Mouse (Mus musculus) effector memory CD4-positive, alpha-beta T cell, adult 7 months (primary cell): ENCODE data around the gene Lonp1. TPM values are rescaled to one million over a fixed set of nuclear protein-coding genes. Genes with fewer than 3 reads are reported as not detected.

Source experiments
- polyA plus RNA-seq: library from polyadenylated mRNA; unstranded; fragments of 100-300 nt; shearing (Covaris generic); gene quantifications from one replicate; pipeline ENCODE4 v1.2.1, GENCODE M21; 2017

Lonp1 gene
- 49.1 TPM for polyA plus RNA-seq

DNA sequence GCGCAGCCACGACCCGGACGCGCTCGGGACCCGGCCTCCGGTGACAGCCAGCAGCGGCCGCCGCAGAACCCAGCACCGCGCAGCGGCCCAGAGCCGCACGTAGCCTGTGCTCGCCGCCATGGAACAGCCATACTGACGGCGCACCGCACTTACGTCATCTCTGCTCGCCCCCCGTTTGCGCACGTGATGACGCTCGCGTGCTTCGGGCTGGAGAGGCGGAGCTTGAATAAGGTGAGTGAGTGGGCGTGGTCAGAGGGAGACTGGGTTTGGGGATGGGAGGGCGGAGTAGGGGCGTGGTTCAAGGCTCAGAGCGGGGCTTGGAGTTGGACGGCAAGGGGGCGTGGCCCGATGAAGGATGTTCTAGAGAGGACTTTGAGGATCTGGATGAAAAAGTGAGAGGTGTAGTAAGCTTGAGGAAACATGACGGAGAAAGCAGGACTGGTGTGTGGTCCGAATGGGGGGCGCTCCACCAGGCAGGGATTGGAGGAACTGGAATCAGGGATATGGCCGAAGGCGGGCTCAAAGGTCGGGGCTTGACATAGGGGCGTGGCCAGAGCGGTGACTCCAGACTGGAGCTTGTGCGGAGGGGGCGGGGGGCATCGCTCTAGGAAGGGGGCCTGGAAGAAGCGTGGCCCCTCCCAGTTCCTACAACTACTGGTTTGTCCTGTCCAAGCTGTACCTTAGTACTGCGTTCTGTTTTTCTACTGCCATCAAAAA lies at the start of gene Lonp1:
Lonp1 (minus strand) TSS at position 134 of the 717 bp plus-strand sequence.

DNA sequence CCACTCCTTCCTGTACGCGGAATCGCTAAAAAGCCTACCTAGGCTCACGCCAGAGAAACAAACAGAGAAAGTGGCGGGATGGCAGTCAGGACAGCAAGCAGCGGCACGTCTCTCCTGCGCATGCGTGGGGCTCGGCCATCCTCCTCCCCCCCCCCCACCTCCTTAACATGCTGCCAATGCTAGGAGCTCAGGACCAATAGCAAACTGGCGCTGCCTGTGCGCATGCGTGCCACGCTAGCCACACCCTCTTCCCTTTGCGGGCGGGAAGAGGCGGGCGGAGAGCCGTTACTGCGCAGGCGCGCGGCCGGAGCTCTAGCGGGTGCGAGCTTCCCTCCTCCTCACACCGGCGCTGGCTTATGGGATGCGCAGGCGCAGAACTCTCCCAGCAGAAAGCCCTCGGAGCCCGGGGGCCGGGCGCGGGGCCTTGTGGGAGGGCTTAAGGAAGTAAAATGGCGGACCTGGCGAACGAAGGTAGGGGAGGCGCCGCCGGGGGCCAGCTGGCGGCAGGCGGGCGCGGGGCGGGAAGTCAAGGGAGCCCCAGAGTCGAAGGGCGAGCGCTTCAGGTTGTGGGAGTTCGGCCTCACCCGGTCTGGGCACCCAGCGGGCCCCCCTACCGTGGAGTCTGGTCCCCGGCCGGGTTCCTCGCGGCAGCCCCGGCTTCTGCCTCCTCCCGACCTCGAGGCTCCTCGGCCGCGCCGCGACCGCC lies 46.4 kb upstream of the Lonp1 start, which contains the start of gene Ranbp3:
Ranbp3 (plus strand) TSS at position 354 of the 706 bp plus-strand sequence.

DNA sequence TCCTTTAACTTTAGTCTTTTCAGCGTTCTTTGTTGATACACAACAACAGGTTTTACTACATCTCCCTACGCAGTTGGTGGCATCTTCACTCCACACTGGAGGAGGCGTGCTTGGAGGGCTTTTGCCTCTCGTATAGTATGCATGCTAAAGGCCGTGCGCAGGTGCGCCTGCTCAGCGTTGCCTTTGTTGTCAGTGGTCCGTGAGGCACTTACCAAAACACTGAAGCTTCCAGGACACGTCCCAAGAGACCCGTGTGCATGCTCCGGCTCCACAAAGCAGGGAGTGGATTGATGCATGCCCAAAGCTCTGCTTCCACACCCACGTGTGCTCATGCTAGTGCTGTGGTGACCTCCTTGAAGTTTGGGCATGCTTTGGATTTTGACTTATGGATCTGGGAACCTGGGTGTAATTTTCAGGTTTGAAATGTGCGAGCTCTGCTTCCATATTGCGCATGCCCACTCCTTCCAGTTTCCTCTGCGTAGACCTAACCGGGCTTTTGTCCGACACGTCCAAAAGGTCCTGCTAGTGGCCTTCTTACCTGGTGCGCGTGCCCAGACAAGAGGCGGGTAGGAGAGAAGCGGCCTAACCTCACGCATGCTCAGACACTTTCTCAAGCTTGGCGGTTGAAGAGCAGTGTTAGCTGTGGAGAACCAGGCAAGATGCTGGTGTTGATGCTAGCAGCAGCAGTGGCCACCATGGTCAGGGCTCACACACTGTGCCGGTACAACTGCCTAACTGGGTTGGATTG lies 1.0 kb upstream of the Lonp1 start, which contains the start of gene Catsperd:
Catsperd (plus strand) TSS at position 614 of the 748 bp plus-strand sequence.

DNA sequence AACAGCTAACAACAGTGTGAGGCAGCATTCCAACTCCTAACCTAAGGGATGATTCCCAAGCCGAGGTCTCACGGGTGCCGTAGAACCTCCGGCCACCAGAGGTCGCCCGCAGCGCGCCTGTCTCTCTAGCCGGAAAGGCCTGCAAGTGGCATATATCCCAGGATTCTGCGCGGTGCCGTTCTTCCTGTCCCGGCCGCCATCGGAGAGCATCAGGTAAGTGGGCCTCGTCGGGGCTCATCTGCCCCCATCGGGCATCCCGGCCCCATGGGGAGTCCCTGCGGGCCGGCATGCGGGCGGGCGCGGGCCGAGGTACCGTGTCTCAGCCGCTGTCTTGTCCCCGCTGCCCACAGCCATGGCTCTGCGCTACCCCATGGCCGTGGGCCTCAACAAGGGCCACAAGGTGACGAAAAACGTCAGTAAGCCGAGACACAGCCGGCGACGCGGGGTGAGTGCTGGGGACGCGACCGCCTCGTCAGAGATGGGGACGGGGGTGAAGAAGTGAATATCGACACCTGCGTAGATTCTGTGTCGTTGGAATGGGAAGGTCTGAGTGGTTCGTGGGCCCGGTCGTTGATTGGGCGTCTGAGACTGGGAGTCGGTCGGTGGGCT lies 13.3 kb downstream of the Lonp1 start, which contains the start of gene Rpl36:
Rpl36 (plus strand) TSS at position 181 of the 609 bp plus-strand sequence.

DNA sequence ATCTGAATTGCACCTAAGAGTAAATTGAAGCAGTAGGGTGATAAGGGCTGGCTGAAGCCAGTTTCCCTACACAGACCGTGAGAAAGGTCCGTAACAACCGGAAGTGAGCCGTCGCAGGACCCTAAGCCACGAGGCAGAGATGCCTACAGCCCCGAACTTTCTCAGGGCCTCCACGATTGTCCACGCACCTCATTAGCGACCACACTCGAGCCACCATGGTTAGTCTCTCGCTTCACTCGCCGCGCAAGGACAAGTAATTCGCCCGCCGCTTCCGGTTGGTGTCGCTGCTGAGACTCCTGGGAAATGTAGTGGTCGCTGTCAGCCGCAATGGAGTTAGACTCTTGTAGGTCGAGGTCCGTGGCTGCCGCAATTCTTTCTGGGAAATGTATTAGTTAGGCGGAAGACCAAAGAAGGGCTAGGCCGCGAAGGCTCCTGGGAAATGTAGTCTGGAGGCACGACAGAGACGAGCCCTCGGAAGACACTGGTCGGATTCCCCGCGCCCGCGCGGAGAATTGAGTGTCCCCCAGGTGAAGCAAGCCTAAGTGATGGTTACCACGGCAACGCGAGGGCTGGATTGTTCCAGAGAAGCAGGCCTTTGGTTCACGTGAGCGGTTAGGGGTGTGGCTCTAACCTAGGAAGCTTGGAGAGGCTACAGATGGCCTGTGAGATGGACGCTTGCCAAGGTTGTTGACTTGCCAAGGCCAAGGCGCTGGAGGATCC lies 17.1 kb downstream of the Lonp1 start, which contains the start of gene 2410015M20Rik:
2410015M20Rik (minus strand) TSS at position 320 of the 720 bp plus-strand sequence.

DNA sequence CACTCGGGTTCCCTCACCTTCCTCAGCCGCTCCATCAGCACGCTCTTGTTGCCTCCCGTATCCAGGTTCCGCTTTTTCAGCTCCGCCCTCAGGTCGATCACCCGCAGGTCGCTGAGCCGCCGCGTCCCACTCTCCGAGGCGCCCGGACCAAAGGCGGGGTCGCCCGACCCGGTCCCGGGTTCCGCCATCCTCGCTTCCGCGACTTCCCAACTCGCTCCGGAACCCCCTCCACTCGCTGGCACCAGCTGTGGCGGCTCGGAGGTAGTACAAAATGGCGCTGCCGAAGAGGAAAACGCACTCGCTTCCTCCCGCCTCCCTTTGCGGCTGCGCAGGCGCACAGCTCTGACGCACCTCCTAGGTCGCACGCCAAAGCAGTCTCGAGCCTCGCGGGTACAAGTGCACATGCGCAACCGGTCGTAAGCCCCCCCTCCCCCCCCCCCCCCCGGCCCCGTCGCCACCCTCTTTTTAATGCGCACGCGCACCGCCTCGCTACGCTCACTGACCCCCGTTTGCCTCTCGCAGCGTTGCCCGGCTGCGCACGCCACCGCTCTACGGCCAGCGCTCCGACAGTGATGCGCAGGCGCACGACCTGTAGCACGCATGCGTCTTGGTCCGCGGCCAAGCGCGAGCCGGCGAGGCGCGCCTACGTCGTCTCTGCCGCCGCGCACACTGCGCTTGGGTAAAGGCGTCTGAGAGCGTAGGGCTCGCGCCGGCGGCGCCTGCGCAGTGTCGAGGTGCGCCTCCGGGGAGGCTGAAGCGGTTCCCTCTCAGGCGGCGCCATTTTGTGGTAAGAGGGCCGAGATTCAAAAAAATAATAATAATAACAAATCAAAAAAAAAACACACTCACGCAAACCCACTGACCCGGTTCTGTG lies 42.2 kb downstream of the Lonp1 start, which contains the start of the genes Safb2 and Safb:
Safb2 (minus strand) TSS at position 329 of the 874 bp plus-strand sequence.
Safb (plus strand) TSS at position 569 of the 874 bp plus-strand sequence.

Other genes with a start within 250 kb of the Lonp1 start
- 2.5 TPM for gene Ptprs, start 150.4 kb downstream of the Lonp1 start, polyA plus RNA-seq
- not detected for gene Znrf4, start 114.5 kb downstream of the Lonp1 start, polyA plus RNA-seq
- gene Gm20219, start 72.5 kb downstream of the Lonp1 start, polyA plus RNA-seq, result not detected
- gene Safb2, start 42.3 kb downstream of the Lonp1 start, polyA plus RNA-seq, result 195 TPM
- gene Safb, start 42.1 kb downstream of the Lonp1 start, polyA plus RNA-seq, result 186 TPM
- gene 2410015M20Rik, start 17.1 kb downstream of the Lonp1 start, polyA plus RNA-seq, result 134 TPM
- 1,929 TPM for gene Rpl36, start 13.5 kb downstream of the Lonp1 start, polyA plus RNA-seq
- 0.44 TPM for gene Catsperd, start 1.3 kb upstream of the Lonp1 start, polyA plus RNA-seq
- gene Ranbp3, start 46.4 kb upstream of the Lonp1 start, polyA plus RNA-seq, result 71.1 TPM
- 151 TPM for gene Ndufa11, start 90.9 kb upstream of the Lonp1 start, polyA plus RNA-seq
- 12.2 TPM for gene Vmac, start 91.1 kb upstream of the Lonp1 start, polyA plus RNA-seq
- not detected for gene Nrtn, start 130.6 kb upstream of the Lonp1 start, polyA plus RNA-seq
- gene Dus3l, start 137.9 kb upstream of the Lonp1 start, polyA plus RNA-seq, result 51.8 TPM
- 0.28 TPM for gene Prr22, start 143.4 kb upstream of the Lonp1 start, polyA plus RNA-seq
- 1.6 TPM for gene Rfx2, start 204.1 kb upstream of the Lonp1 start, polyA plus RNA-seq
- 0.15 TPM for gene Acsbg2, start 247.6 kb upstream of the Lonp1 start, polyA plus RNA-seq
- 0.41 TPM for gene 1700061G19Rik, start 248.6 kb upstream of the Lonp1 start, polyA plus RNA-seq